Mouse (Mus musculus) heart, postnatal 0 days (tissue): Measurements from ENCODE around the gene Ntn4.

Source experiments
- CTCF ChIP-seq: IDR thresholded peaks from 2 replicates; pipeline ENCODE4 v1.5.1; 2016; ENCODE audit warnings: antibody characterized with exemption, control low read depth, low read depth
- EP300 ChIP-seq: IDR thresholded peaks from 2 replicates; pipeline ENCODE4 v1.6.1; 2016; ENCODE audit warnings: antibody characterized with exemption, low read depth

- TF ChIP-seq CTCF (no peak), EP300 (no peak)
Measured at GRCm38 (mm10) chr10:93687781-93688180, 47.3 kb downstream of the Ntn4 start.
